Mouse (Mus musculus): ENCODE measurements around the gene Rbfox2.

- no peak for TF ChIP-seq CTCF (conservative IDR thresholded peaks at IDR 0.05 in 1 of 2, IDR thresholded peaks at IDR 0.05 in 1 of 2; ENCODE audit: low read depth in 2 of 2, low read length in 2 of 2)
- TF ChIP-seq RCOR1 (conservative IDR thresholded peaks at IDR 0.05; ENCODE audit: low read depth, low read length): no peak
- no peak for TF ChIP-seq IRF4 (IDR thresholded peaks at IDR 0.05; ENCODE audit: low read depth, low read length)
- no peak for TF ChIP-seq ETS1 (conservative IDR thresholded peaks at IDR 0.05; ENCODE audit: low read depth, low read length)
Measured at GRCm38 (mm10) chr15:77072556-77073163, 234.1 kb downstream of the Rbfox2 start.
